Mouse (Mus musculus): ENCODE measurements around the gene Ccdc14. TPM values are rescaled to one million over a fixed set of nuclear protein-coding genes. Genes with fewer than 3 reads are reported as not detected.

Ccdc14 gene
- total and polyA plus RNA-seq, 3 experiments: 11.6 to 18.9 (median 18.5) TPM

- H3K79me2 ChIP-seq (replicated peaks; ENCODE audit: control insufficient read depth, extremely low read depth, insufficient read depth, poor library complexity, severe bottlenecking): no peaks in the 10 kb centered on the region
- 0 out of 2 replicates have a peak, but pooled peaks have one; percentile 22 for TF ChIP-seq MAFK (IDR thresholded peaks at IDR 0.05; ENCODE audit: insufficient replicate concordance, low read length)
- TF ChIP-seq NRF1 (IDR thresholded peaks at IDR 0.05; ENCODE audit: low read depth, low read length): no peak
- DNase-seq (ENCODE audit: extremely low read depth): no peak
- H3K4me2 ChIP-seq (ENCODE audit: insufficient read depth, low read depth, poor library complexity, severe bottlenecking): no peak overlapping the region
- dilution Hi-C loops (cut with MboI; ENCODE audit: extremely low pct_ligation_motif_present, extremely low pct_unique_long_range_greater_than_20kb, low sequenced_read_pairs) (no loop called here), in situ Hi-C loops (cut with MboI; ENCODE audit: low pct_ligation_motif_present, low pct_unique_long_range_greater_than_20kb, low sequenced_read_pairs) (no loop called here)
- no peaks in the 10 kb centered on the region for H3K9me3 ChIP-seq (replicated peaks; ENCODE audit: low read length)
- no peaks in the 10 kb centered on the region for H3K36me3 ChIP-seq (replicated peaks in 1 of 2; ENCODE audit: control insufficient read depth in 1 of 2, insufficient read depth in 1 of 2, low read length in 1 of 2)
- no peak overlapping the region for H3K9ac ChIP-seq (ENCODE audit: insufficient read depth, low read depth)
- H3K27me3 ChIP-seq (replicated peaks): peaks cover 13% of the 10 kb centered on the region
- H3K4me1 ChIP-seq (ENCODE audit: control insufficient read depth in 1 of 2, insufficient read depth in 2 of 2): peaks cover 0 to 5% of the 10 kb centered on the region in 2 experiments; a peak in 3 of 4 replicates
- no peak overlapping the region for H3K27ac ChIP-seq (ENCODE audit: insufficient read depth, low read depth)
- no peak overlapping the region for H3K4me3 ChIP-seq (replicated peaks in 1 of 3; ENCODE audit: low read depth in 2 of 3, low read length in 2 of 3, poor library complexity in 1 of 3)
Measured at GRCm38 (mm10) chr16:34672822-34673221, 17.6 kb upstream of the Ccdc14 start.

GRCm38 (mm10) chr16:34674365-34674764 is 16.1 kb upstream of the Ccdc14 start:
- Histone ChIP-seq H3K79me2 (replicated peaks; ENCODE audit: control insufficient read depth, extremely low read depth, insufficient read depth, poor library complexity, severe bottlenecking) (no peaks in the 10 kb centered on the region), H3K36me3 (replicated peaks in 1 of 2; ENCODE audit: control insufficient read depth in 1 of 2, insufficient read depth in 1 of 2, low read length in 1 of 2) (no peaks in the 10 kb centered on the region), H3K27ac (ENCODE audit: insufficient read depth, low read depth) (no peak overlapping the region), H3K27me3 (replicated peaks) (peaks cover 12% of the 10 kb centered on the region), H3K4me1 (ENCODE audit: control insufficient read depth in 1 of 2, insufficient read depth in 2 of 2) (no peaks in the 10 kb centered on the region; a peak in 1 of 4 replicates), H3K9ac (ENCODE audit: insufficient read depth, low read depth) (no peak overlapping the region), H3K9me3 (replicated peaks; ENCODE audit: low read length) (no peaks in the 10 kb centered on the region), H3K4me2 (ENCODE audit: insufficient read depth, low read depth, poor library complexity, severe bottlenecking) (no peak overlapping the region), H3K4me3 (replicated peaks in 1 of 3; ENCODE audit: low read depth in 2 of 3, low read length in 2 of 3, poor library complexity in 1 of 3) (no peak overlapping the region)
- TF ChIP-seq NRF1 (IDR thresholded peaks at IDR 0.05; ENCODE audit: low read depth, low read length): no peak
- TF ChIP-seq ZC3H11A (IDR thresholded peaks at IDR 0.05; ENCODE audit: low read depth, low read length): no peak
- no peak for TF ChIP-seq GABPA (IDR thresholded peaks at IDR 0.05; ENCODE audit: insufficient replicate concordance, low read depth, low read length)
- no peak for TF ChIP-seq RCOR1 (conservative IDR thresholded peaks at IDR 0.05; ENCODE audit: low read depth, low read length)
- TF ChIP-seq MEF2A (IDR thresholded peaks at IDR 0.05; ENCODE audit: borderline replicate concordance, low read depth, low read length): no peak
- no peak for TF ChIP-seq MAFK (IDR thresholded peaks at IDR 0.05; ENCODE audit: insufficient replicate concordance, low read length)
- no peak for TF ChIP-seq ELF1 (IDR thresholded peaks at IDR 0.05; ENCODE audit: low read depth, low read length)
- TF ChIP-seq HCFC1 (IDR thresholded peaks at IDR 0.05; ENCODE audit: low read depth, low read length): no peak
- no peak for TF ChIP-seq USF2 (conservative IDR thresholded peaks at IDR 0.05; ENCODE audit: low read depth, low read length)
- no peak for TF ChIP-seq SMC3 (IDR thresholded peaks at IDR 0.05; ENCODE audit: low read depth, low read length)
- in situ Hi-C loops (cut with MboI; ENCODE audit: low pct_ligation_motif_present, low pct_unique_long_range_greater_than_20kb, low sequenced_read_pairs) (no loop called here), dilution Hi-C loops (cut with MboI; ENCODE audit: extremely low pct_ligation_motif_present, extremely low pct_unique_long_range_greater_than_20kb, low sequenced_read_pairs) (no loop called here)
- DNase-seq (ENCODE audit: extremely low read depth): no peak

GRCm38 (mm10) chr16:34681823-34682222 is 8.6 kb upstream of the Ccdc14 start:
- Histone ChIP-seq H3K4me3 (replicated peaks in 1 of 3; ENCODE audit: low read depth in 2 of 3, low read length in 2 of 3, poor library complexity in 1 of 3) (no peak overlapping the region), H3K27ac (ENCODE audit: insufficient read depth, low read depth) (no peak overlapping the region), H3K9ac (ENCODE audit: insufficient read depth, low read depth) (no peak overlapping the region), H3K4me2 (ENCODE audit: insufficient read depth, low read depth, poor library complexity, severe bottlenecking) (no peak overlapping the region), H3K36me3 (replicated peaks in 1 of 2; ENCODE audit: control insufficient read depth in 1 of 2, insufficient read depth in 1 of 2, low read length in 1 of 2) (no peaks in the 10 kb centered on the region), H3K79me2 (replicated peaks; ENCODE audit: control insufficient read depth, extremely low read depth, insufficient read depth, poor library complexity, severe bottlenecking) (no peaks in the 10 kb centered on the region), H3K9me3 (replicated peaks; ENCODE audit: low read length) (no peaks in the 10 kb centered on the region), H3K4me1 (ENCODE audit: control insufficient read depth in 1 of 2, insufficient read depth in 2 of 2) (no peaks in the 10 kb centered on the region; a peak in 1 of 4 replicates), H3K27me3 (replicated peaks) (peaks cover 2% of the 10 kb centered on the region)
- TF ChIP-seq GABPA (IDR thresholded peaks at IDR 0.05; ENCODE audit: insufficient replicate concordance, low read depth, low read length): no peak
- no peak for TF ChIP-seq JUN (IDR thresholded peaks at IDR 0.05; ENCODE audit: insufficient read depth, low read depth, low read length)
- no peak for TF ChIP-seq NELFE (IDR thresholded peaks at IDR 0.05; ENCODE audit: low read depth, low read length)
- no peak for TF ChIP-seq RCOR1 (conservative IDR thresholded peaks at IDR 0.05; ENCODE audit: low read depth, low read length)
- no peak for TF ChIP-seq UBTF (IDR thresholded peaks at IDR 0.05; ENCODE audit: low read depth, low read length)
- TF ChIP-seq ZMIZ1 (IDR thresholded peaks at IDR 0.05; ENCODE audit: low read depth, low read length): no peak
- no peak for TF ChIP-seq TBP (conservative IDR thresholded peaks at IDR 0.05; ENCODE audit: low read depth, low read length)
- no peak for TF ChIP-seq IRF4 (IDR thresholded peaks at IDR 0.05; ENCODE audit: low read depth, low read length)
- no peak for TF ChIP-seq POLR2A (IDR thresholded peaks at IDR 0.05; ENCODE audit: low read depth, low read length)
- TF ChIP-seq MAX (IDR thresholded peaks at IDR 0.05; ENCODE audit: low read length): no peak
- TF ChIP-seq NRF1 (IDR thresholded peaks at IDR 0.05; ENCODE audit: low read depth, low read length): no peak
- TF ChIP-seq USF1 (IDR thresholded peaks at IDR 0.05; ENCODE audit: low read depth, low read length): no peak
- no peak for TF ChIP-seq CHD1 (IDR thresholded peaks at IDR 0.05; ENCODE audit: low read depth, low read length)
- no peak for TF ChIP-seq MEF2A (IDR thresholded peaks at IDR 0.05; ENCODE audit: borderline replicate concordance, low read depth, low read length)
- no peak for TF ChIP-seq POLR2AphosphoS2 (IDR thresholded peaks at IDR 0.05; ENCODE audit: low read depth, low read length)
- TF ChIP-seq BHLHE40 (IDR thresholded peaks at IDR 0.05; ENCODE audit: low read depth, low read length): no peak
- TF ChIP-seq SIN3A (IDR thresholded peaks at IDR 0.05; ENCODE audit: low read length): no peak
- no peak for TF ChIP-seq SMC3 (IDR thresholded peaks at IDR 0.05; ENCODE audit: low read depth, low read length)
- TF ChIP-seq JUND (conservative IDR thresholded peaks at IDR 0.05; ENCODE audit: low read depth, low read length): no peak
- no peak for TF ChIP-seq EP300 (IDR thresholded peaks at IDR 0.05; ENCODE audit: low read length)
- no peak for DNase-seq (ENCODE audit: extremely low read depth)
- dilution Hi-C loops (cut with MboI; ENCODE audit: extremely low pct_ligation_motif_present, extremely low pct_unique_long_range_greater_than_20kb, low sequenced_read_pairs): no loop called here
- in situ Hi-C loops (cut with MboI; ENCODE audit: low pct_ligation_motif_present, low pct_unique_long_range_greater_than_20kb, low sequenced_read_pairs): no loop called here

Measured in CH12.LX (cell line).